Mouse (Mus musculus): Measurements from ENCODE around the gene 2310007B03Rik. TPM values are rescaled to one million over a fixed set of nuclear protein-coding genes. Genes with fewer than 3 reads are reported as not detected.
A peak's percentile ranks its signal among the peaks of the same experiment; 100 is the strongest.

The 2310007B03Rik gene
- polyA plus RNA-seq, 1 experiment from 2014 or later: 21.8 TPM

- 64% methylated on average over 10 of the region's 10 CpGs for WGBS
- Histone ChIP-seq H3K9me3 (replicated peaks) (no peaks in the 10 kb centered on the region), H3K4me3 (replicated peaks) (no peak overlapping the region), H3K9ac (no peak overlapping the region), H3K27ac (replicated peaks) (no peak overlapping the region), H3K27me3 (no peaks in the 10 kb centered on the region), H3K36me3 (no peaks in the 10 kb centered on the region), H3K4me2 (replicated peaks) (no peak overlapping the region), H3K4me1 (no peaks in the 10 kb centered on the region; the same call in 1 of the 2 replicates)
- ATAC-seq (ENCODE audit: insufficient number of reproducible peaks, low FRiP score, low TSS enrichment, low read depth): no peak
Measured at GRCm38 (mm10) chr1:93130242-93130983, 30.3 kb downstream of the 2310007B03Rik start.

- H3K36me3 ChIP-seq: no peaks in the 10 kb centered on the region
- 12% methylated on average over 6 of the region's 6 CpGs for WGBS
Measured at GRCm38 (mm10) chr1:93128710-93129349, 31.9 kb downstream of the 2310007B03Rik start.

GRCm38 (mm10) chr1:93128209-93128608 lies 32.5 kb downstream of the 2310007B03Rik start:
- Histone ChIP-seq H3K27me3 (no peaks in the 10 kb centered on the region), H3K4me2 (replicated peaks) (no peak overlapping the region), H3K27ac (replicated peaks) (no peak overlapping the region), H3K36me3 (no peaks in the 10 kb centered on the region), H3K4me3 (replicated peaks) (no peak overlapping the region), H3K4me1 (peaks cover 10% of the 10 kb centered on the region; the same call in 1 of the 2 replicates), H3K9me3 (replicated peaks) (no peaks in the 10 kb centered on the region), H3K9ac (no peak overlapping the region)
- 75% methylated on average over 8 of the region's 8 CpGs for WGBS
- ATAC-seq (ENCODE audit: insufficient number of reproducible peaks, low FRiP score, low TSS enrichment, low read depth): no peak

More at GRCm38 (mm10) chr1:93128710-93129349, 31.9 kb downstream of the 2310007B03Rik start:
- Histone ChIP-seq H3K27ac (replicated peaks) (no peak overlapping the region), H3K4me1 (peaks cover 6% of the 10 kb centered on the region; the same call in 1 of the 2 replicates), H3K9ac (no peak overlapping the region), H3K9me3 (replicated peaks) (no peaks in the 10 kb centered on the region), H3K4me2 (replicated peaks) (no peak overlapping the region), H3K4me3 (replicated peaks) (no peak overlapping the region), H3K27me3 (no peaks in the 10 kb centered on the region)
- ATAC-seq (ENCODE audit: insufficient number of reproducible peaks, low FRiP score, low TSS enrichment, low read depth): no peak

- H3K4me1 ChIP-seq: peaks cover 10% of the 10 kb centered on the region; the same call in 1 of the 2 replicates
- 48% methylated on average over 5 of the region's 5 CpGs for WGBS
- H3K36me3 ChIP-seq: no peaks in the 10 kb centered on the region
- no peak overlapping the region for H3K9ac ChIP-seq
- H3K4me2 ChIP-seq (replicated peaks): no peak overlapping the region
- H3K27me3 ChIP-seq: no peaks in the 10 kb centered on the region
- no peak overlapping the region for H3K4me3 ChIP-seq (replicated peaks)
- no peak for ATAC-seq (ENCODE audit: insufficient number of reproducible peaks, low FRiP score, low TSS enrichment, low read depth)
- H3K9me3 ChIP-seq (replicated peaks): no peaks in the 10 kb centered on the region
- H3K27ac ChIP-seq (replicated peaks): no peak overlapping the region
Measured at GRCm38 (mm10) chr1:93125256-93125655, 35.5 kb downstream of the 2310007B03Rik start.

DNA sequence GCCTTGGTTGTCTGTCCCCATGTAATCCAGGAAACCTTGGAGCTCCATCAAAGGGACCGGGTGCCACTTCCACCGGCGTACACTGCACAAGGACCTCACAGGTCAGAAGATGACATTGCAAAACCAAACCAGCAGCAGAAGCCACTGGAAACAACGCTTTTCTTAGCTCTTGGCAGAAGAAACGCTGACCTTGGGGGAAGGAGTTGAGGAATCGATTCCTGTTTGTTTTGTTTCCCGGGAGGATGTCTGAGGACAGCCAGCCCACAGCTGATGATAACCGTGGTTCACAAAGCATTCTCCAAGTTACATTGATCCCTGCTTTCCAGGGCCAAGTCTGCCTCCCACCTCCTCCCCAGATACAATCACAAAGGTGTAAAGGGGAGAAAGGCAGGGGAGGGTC lies 36.7 kb downstream of the 2310007B03Rik start:
- H3K9ac ChIP-seq: no peak overlapping the region
- peak overlapping the region; percentile 80 for H3K27ac ChIP-seq (replicated peaks)
- H3K36me3 ChIP-seq: no peaks in the 10 kb centered on the region
- ATAC-seq (ENCODE audit: insufficient number of reproducible peaks, low FRiP score, low TSS enrichment, low read depth): no peak
- no peaks in the 10 kb centered on the region for H3K9me3 ChIP-seq (replicated peaks)
- H3K4me2 ChIP-seq (replicated peaks): no peak overlapping the region
- H3K27me3 ChIP-seq: no peaks in the 10 kb centered on the region
- no peak overlapping the region for H3K4me3 ChIP-seq (replicated peaks)
- WGBS: 56% methylated on average over 8 of the region's 8 CpGs
- peaks cover 10% of the 10 kb centered on the region; the same call in 1 of the 2 replicates for H3K4me1 ChIP-seq

GRCm38 (mm10) chr1:93123179-93123854 lies 37.4 kb downstream of the 2310007B03Rik start:
- peak; percentile 70; the same call in 1 of the 2 replicates for ATAC-seq (ENCODE audit: insufficient number of reproducible peaks, low FRiP score, low TSS enrichment, low read depth)
- Histone ChIP-seq H3K9me3 (replicated peaks) (no peaks in the 10 kb centered on the region), H3K4me2 (replicated peaks) (no peak overlapping the region), H3K36me3 (no peaks in the 10 kb centered on the region), H3K4me1 (0 out of 2 replicates have a peak, but pooled peaks cover 10% of the 10 kb centered on the region), H3K27ac (replicated peaks) (peak overlapping the region; percentile 80), H3K9ac (no peak overlapping the region), H3K27me3 (no peaks in the 10 kb centered on the region), H3K4me3 (replicated peaks) (no peak overlapping the region)
- 43% methylated on average over 11 of the region's 11 CpGs for WGBS

- H3K9me3 ChIP-seq (replicated peaks): no peaks in the 10 kb centered on the region
- H3K4me1 ChIP-seq: peaks cover 14% of the 10 kb centered on the region
- no peak overlapping the region for H3K4me3 ChIP-seq (replicated peaks)
- H3K4me2 ChIP-seq (replicated peaks): no peak overlapping the region
- H3K27me3 ChIP-seq: no peaks in the 10 kb centered on the region
- no peaks in the 10 kb centered on the region for H3K36me3 ChIP-seq
- ATAC-seq (ENCODE audit: insufficient number of reproducible peaks, low FRiP score, low TSS enrichment, low read depth): no peak
- H3K9ac ChIP-seq: no peak overlapping the region
- H3K27ac ChIP-seq (replicated peaks): no peak overlapping the region
- 39% methylated on average over 4 of the region's 4 CpGs for WGBS
Measured at GRCm38 (mm10) chr1:93118816-93119215, 41.9 kb downstream of the 2310007B03Rik start.

- Histone ChIP-seq H3K4me3 (replicated peaks) (peak overlapping the region; percentile 40), H3K27me3 (no peaks in the 10 kb centered on the region), H3K9ac (no peak overlapping the region), H3K4me1 (peaks cover 10% of the 10 kb centered on the region), H3K36me3 (no peaks in the 10 kb centered on the region), H3K27ac (replicated peaks) (no peak overlapping the region), H3K9me3 (replicated peaks) (no peaks in the 10 kb centered on the region), H3K4me2 (replicated peaks) (peak overlapping the region; percentile 51)
- ATAC-seq (ENCODE audit: insufficient number of reproducible peaks, low FRiP score, low TSS enrichment, low read depth): no peak
- 23% methylated on average over 8 of the region's 13 CpGs for WGBS
Measured at GRCm38 (mm10) chr1:93115471-93115870, 45.3 kb downstream of the 2310007B03Rik start.

DNA sequence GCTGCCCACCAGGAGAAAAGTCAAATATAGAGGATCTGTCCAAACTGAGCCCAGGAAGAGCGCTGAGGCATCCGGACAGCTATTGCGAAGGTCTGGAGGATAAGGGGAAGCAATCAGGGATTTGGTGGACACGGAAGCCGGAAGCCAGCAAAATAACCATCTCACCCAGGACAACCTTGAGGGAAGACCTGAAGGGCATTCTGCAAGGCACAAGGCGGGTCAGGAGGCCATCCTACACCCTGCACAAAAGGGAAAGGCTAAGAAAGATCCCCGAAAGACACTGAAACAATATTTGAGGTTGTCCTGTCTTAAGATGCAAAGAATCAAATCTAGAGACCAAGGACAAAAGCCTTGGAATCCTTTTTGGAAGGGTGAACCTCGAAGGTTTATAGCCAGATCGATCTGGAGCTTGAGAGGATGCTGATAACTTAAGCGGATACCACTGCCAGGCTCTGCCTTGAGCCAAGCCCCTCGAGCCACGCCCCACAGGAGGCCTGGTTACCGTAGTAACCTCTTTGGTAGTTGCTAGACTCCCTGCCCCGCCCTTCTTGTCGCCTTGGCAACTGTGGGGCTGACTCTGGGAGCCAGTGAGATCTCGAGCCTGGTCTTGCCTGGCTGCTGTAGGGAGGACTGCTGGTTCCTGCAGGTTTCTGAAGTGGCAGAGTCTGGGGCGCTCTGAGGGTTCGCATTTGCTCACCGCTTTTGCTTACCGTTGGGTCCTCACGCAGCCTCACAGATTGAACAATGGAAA lies 45.9 kb downstream of the 2310007B03Rik start:
- H3K4me3 ChIP-seq (replicated peaks): peak overlapping the region; percentile 40

GRCm38 (mm10) chr1:93102700-93103099 lies 58.0 kb downstream of the 2310007B03Rik start:
- ATAC-seq (ENCODE audit: insufficient number of reproducible peaks, low FRiP score, low TSS enrichment, low read depth): no peak
- no peak overlapping the region for H3K4me2 ChIP-seq (replicated peaks)

More for the DNA sequence above, 45.9 kb downstream of the 2310007B03Rik start:
- ATAC-seq (ENCODE audit: insufficient number of reproducible peaks, low FRiP score, low TSS enrichment, low read depth): peak; percentile 97
- WGBS: 25% methylated on average over 21 of the region's 21 CpGs
- peaks cover 10% of the 10 kb centered on the region for H3K4me1 ChIP-seq
- peak overlapping the region; percentile 51 for H3K4me2 ChIP-seq (replicated peaks)
- no peak overlapping the region for H3K9ac ChIP-seq
- H3K27me3 ChIP-seq: no peaks in the 10 kb centered on the region
- no peaks in the 10 kb centered on the region for H3K36me3 ChIP-seq
- no peak overlapping the region for H3K27ac ChIP-seq (replicated peaks)
- no peaks in the 10 kb centered on the region for H3K9me3 ChIP-seq (replicated peaks)

More at GRCm38 (mm10) chr1:93102700-93103099, 58.0 kb downstream of the 2310007B03Rik start:
- Histone ChIP-seq H3K4me3 (replicated peaks) (no peak overlapping the region), H3K27ac (replicated peaks) (no peak overlapping the region), H3K4me1 (peaks cover 22% of the 10 kb centered on the region), H3K9ac (no peak overlapping the region), H3K36me3 (no peaks in the 10 kb centered on the region), H3K27me3 (peaks cover 37% of the 10 kb centered on the region), H3K9me3 (replicated peaks) (no peaks in the 10 kb centered on the region)
- 64% methylated on average over 7 of the region's 7 CpGs for WGBS

Measured in embryonic facial prominence, embryonic 15.5 days (tissue).